ENCODE assay signal across 8 mouse cellular contexts in genomic region chr4:129188803-129189541, GRCm38 (mm10). TPM values are rescaled to one million over a fixed set of nuclear protein-coding genes. Genes with fewer than 3 reads are reported as not detected.
DNase-seq lines count a peak whose midpoint lies in the region; ATAC-seq lines count a peak whose summit lies in the region.

No protein-coding gene starts in this region.

- ATAC-seq in CD4-positive, CD25-positive, alpha-beta regulatory T cell, adult 4 months = no peak
- ATAC-seq in intestine, embryonic 14.5 days (replicated peaks; ENCODE audit: low FRiP score, low TSS enrichment, low read depth) = peak; percentile 72; the same call in 1 of the 2 replicates
- peak; percentile 23; the same call in 1 of the 2 replicates for ATAC-seq in limb, embryonic 12.5 days (ENCODE audit: insufficient number of reproducible peaks, insufficient read depth, low FRiP score, low TSS enrichment, low read depth)
- peak; percentile 50 for ATAC-seq in midbrain, embryonic 15.5 days (replicated peaks)

- peak overlapping the region; percentile 59 for H3K4me2 ChIP-seq in intestine, embryonic 14.5 days (ENCODE audit: low read length)
- H3K4me2 ChIP-seq in limb, embryonic 12.5 days = peak overlapping the region; percentile 70
- H3K4me2 ChIP-seq in midbrain, embryonic 15.5 days = peak overlapping the region; percentile 76

- H3K4me1 ChIP-seq in intestine, embryonic 14.5 days (replicated peaks; ENCODE audit: control insufficient read depth, insufficient read depth, low read length) = peaks cover 25% of the 10 kb centered on the region
- peaks cover 19% of the 10 kb centered on the region for H3K4me1 ChIP-seq in limb, embryonic 12.5 days (replicated peaks)
- H3K4me1 ChIP-seq in midbrain, embryonic 15.5 days = peaks cover 26% of the 10 kb centered on the region

- no peaks in the 10 kb centered on the region for H3K27me3 ChIP-seq in intestine, embryonic 14.5 days (replicated peaks; ENCODE audit: control insufficient read depth, insufficient read depth, low read length)
- H3K27me3 ChIP-seq in limb, embryonic 12.5 days = no peaks in the 10 kb centered on the region
- H3K27me3 ChIP-seq in midbrain, embryonic 15.5 days (replicated peaks) = no peaks in the 10 kb centered on the region

- peak; percentile 60 for DNase-seq in CD4-positive, CD25-positive, alpha-beta regulatory T cell, adult 2 months (ENCODE audit: low read depth, low spot score)
- peak; percentile 58 to 75 for DNase-seq in cerebellum, adult 18-20 months
- peak; percentile 49 to 54 for DNase-seq in frontal cortex, postnatal 14 days (ENCODE audit: low spot score in 2 of 2)
- DNase-seq in intestine, embryonic 14.5 days (ENCODE audit: low spot score) = no peak
- DNase-seq in spleen, postnatal 14 days (ENCODE audit: low spot score in 2 of 2) = peak; percentile 16 to 27

- WGBS in intestine, embryonic 14.5 days = under 1% methylated on average over 53 of the region's 74 CpGs
- under 1% methylated on average over 73 of the region's 74 CpGs for WGBS in limb, embryonic 12.5 days
- 2% methylated on average over 51 of the region's 74 CpGs for WGBS in midbrain, embryonic 15.5 days

- H3K27ac ChIP-seq in intestine, embryonic 14.5 days (ENCODE audit: low read depth) = peak overlapping the region; percentile 89
- peak overlapping the region; percentile 97 for H3K27ac ChIP-seq in limb, embryonic 12.5 days
- H3K27ac ChIP-seq in midbrain, embryonic 15.5 days = peak overlapping the region; percentile 90

- H3K9ac ChIP-seq in intestine, embryonic 14.5 days (ENCODE audit: low read length) = peak overlapping the region; percentile 54
- peak overlapping the region; percentile 91 for H3K9ac ChIP-seq in limb, embryonic 12.5 days (replicated peaks)
- peak overlapping the region; percentile 81 for H3K9ac ChIP-seq in midbrain, embryonic 15.5 days

- H3K4me3 ChIP-seq in intestine, embryonic 14.5 days (ENCODE audit: low read depth, low read length) = peak overlapping the region; percentile 55
- peak overlapping the region; percentile 96 for H3K4me3 ChIP-seq in limb, embryonic 12.5 days (replicated peaks)
- H3K4me3 ChIP-seq in midbrain, embryonic 15.5 days = peak overlapping the region; percentile 92

- no peaks in the 10 kb centered on the region for H3K9me3 ChIP-seq in intestine, embryonic 14.5 days (ENCODE audit: control insufficient read depth, low read length)
- H3K9me3 ChIP-seq in limb, embryonic 12.5 days = no peaks in the 10 kb centered on the region
- no peaks in the 10 kb centered on the region for H3K9me3 ChIP-seq in midbrain, embryonic 15.5 days

- 0 out of 2 replicates have a peak, but pooled peaks cover 3% of the 10 kb centered on the region for H3K36me3 ChIP-seq in intestine, embryonic 14.5 days (ENCODE audit: control insufficient read depth, insufficient read depth, low read length)
- H3K36me3 ChIP-seq in limb, embryonic 12.5 days = peaks cover 17% of the 10 kb centered on the region
- H3K36me3 ChIP-seq in midbrain, embryonic 15.5 days (replicated peaks) = no peaks in the 10 kb centered on the region

RNA-seq across cellular contexts. Expression of gene S100pbp, which starts 0.6 kb away (rescaled TPM):
- polyA plus RNA-seq in CD4-positive, CD25-positive, alpha-beta regulatory T cell, adult 4 months (2017; shearing (Covaris generic)) = 10 to 100 TPM; 20.0 to 26.1 TPM
- 14.6 and 19.5 TPM in 2 replicates for polyA plus RNA-seq in intestine, embryonic 14.5 days (2014; fragmentation: Nextera tagmentation; extraction: Ambion mirVana)
- 31.2 and 32.7 TPM in 2 replicates for polyA plus RNA-seq in limb, embryonic 12.5 days (2016; fragmentation: Nextera tagmentation; extraction: Ambion mirVana)
- 21.8 and 24.4 TPM in 2 replicates for polyA plus RNA-seq in midbrain, embryonic 15.5 days (2015; fragmentation: Nextera tagmentation; extraction: Ambion mirVana)

RNA-seq across cellular contexts. Expression of gene Yars, which starts 0.6 kb away (rescaled TPM):
- 10 to 100 TPM; 27.4 to 42.1 TPM for polyA plus RNA-seq in CD4-positive, CD25-positive, alpha-beta regulatory T cell, adult 4 months (2017; shearing (Covaris generic))
- polyA plus RNA-seq in intestine, embryonic 14.5 days (2014; fragmentation: Nextera tagmentation; extraction: Ambion mirVana) = 92.9 and 97.2 TPM in 2 replicates
- polyA plus RNA-seq in limb, embryonic 12.5 days (2016; fragmentation: Nextera tagmentation; extraction: Ambion mirVana) = 78.7 and 80.2 TPM in 2 replicates
- 114 and 116 TPM in 2 replicates for polyA plus RNA-seq in midbrain, embryonic 15.5 days (2015; fragmentation: Nextera tagmentation; extraction: Ambion mirVana)

RNA-seq across cellular contexts. Expression of gene Fndc5, which starts 52.2 kb away (rescaled TPM):
- under 1 TPM; 0.27 to 0.28 TPM for polyA plus RNA-seq in CD4-positive, CD25-positive, alpha-beta regulatory T cell, adult 4 months (2017; shearing (Covaris generic))
- 1.7 and 2.4 TPM in 2 replicates for polyA plus RNA-seq in intestine, embryonic 14.5 days (2014; fragmentation: Nextera tagmentation; extraction: Ambion mirVana)
- polyA plus RNA-seq in limb, embryonic 12.5 days (2016; fragmentation: Nextera tagmentation; extraction: Ambion mirVana) = 11.3 and 11.6 TPM in 2 replicates
- 7.0 and 7.8 TPM in 2 replicates for polyA plus RNA-seq in midbrain, embryonic 15.5 days (2015; fragmentation: Nextera tagmentation; extraction: Ambion mirVana)
